Mouse (Mus musculus): ENCODE measurements around the gene Jund.

Gene Jund

GRCm38 (mm10) chr8:70675336-70675735 is 23.4 kb upstream of the Jund start:
- DNase-seq = no peak

GRCm38 (mm10) chr8:70677451-70678080 is 21.2 kb upstream of the Jund start:
- DNase-seq = no peak

GRCm38 (mm10) chr8:70678679-70679078 is 20.1 kb upstream of the Jund start:
- no peak for DNase-seq

- DNase-seq = no peak
Measured at GRCm38 (mm10) chr8:70679404-70679803, 19.3 kb upstream of the Jund start.

GRCm38 (mm10) chr8:70680039-70680438 is 18.7 kb upstream of the Jund start:
- no peak for DNase-seq

- no peak for DNase-seq
Measured at GRCm38 (mm10) chr8:70681410-70681809, 17.3 kb upstream of the Jund start.

DNA sequence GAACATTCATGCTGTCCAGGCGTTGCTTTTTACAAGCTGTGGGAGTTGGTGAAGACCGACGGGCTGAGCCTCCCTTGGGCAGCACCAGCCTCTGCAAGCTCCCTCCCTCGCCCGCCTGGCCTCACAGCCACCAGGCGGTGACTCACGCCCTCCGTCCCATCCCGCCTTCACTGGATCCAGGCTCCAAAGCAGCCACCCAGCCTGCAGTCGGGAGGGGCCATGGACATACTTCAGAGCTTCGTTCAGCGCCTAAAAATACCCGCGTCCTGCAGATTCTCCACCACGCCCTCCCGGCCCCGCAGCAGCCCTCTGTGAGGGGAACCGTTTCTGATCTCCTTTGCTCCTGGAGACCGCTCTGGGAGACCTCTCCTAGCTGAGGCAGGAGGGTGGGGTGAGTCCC is 16.6 kb upstream of the Jund start:
- DNase-seq = no peak

GRCm38 (mm10) chr8:70682692-70683091 is 16.1 kb upstream of the Jund start:
- DNase-seq = no peak

GRCm38 (mm10) chr8:70684291-70684690 is 14.5 kb upstream of the Jund start:
- no peak for DNase-seq

GRCm38 (mm10) chr8:70687576-70687975 is 11.2 kb upstream of the Jund start:
- peak in 1 of 2 experiments; percentile 34 for DNase-seq

GRCm38 (mm10) chr8:70688136-70688535 is 10.6 kb upstream of the Jund start:
- no peak for DNase-seq

DNA sequence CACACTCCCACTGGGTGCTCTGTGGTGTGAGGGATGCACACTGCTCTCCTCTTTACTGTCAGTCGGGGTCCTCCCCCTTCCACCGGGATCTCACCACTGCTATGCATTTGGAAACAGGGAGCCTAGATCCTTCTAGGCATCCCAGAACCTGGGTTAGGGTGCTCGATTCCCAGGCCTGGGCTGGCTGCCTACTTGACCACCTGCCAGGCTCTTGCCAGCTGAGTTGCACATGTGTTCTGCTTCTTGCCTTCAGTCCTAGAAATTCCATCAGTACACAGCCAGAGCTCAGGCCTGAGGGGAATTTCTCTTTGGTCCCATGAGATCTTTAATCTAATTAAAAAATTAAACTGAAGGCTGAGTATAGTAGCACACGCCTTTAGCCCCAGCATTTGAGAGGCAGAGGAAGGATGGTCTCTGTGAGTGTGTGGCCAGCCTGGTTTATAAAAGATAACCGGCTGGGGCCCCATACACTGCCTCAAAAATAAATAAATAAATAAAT is 8.8 kb upstream of the Jund start:
- DNase-seq = no peak

DNA sequence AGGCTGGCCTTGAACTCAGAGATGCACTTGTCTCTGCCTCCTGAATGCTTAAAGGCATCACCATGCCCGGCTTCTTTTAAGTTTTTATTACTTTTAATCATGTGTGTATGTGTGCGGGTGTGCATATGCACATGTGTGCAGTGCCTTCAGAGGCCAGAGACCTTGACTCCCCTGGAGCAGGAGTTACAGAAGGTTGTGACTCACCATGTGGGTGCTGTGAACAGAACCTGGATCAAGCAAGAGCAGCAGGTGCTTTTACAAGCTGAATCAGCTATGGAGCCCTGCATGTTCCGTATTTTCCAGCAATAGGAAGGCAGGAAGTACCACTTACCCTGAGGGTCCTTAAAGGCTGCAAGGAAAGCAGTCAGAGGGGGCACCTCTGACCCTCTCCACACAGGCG is 7.5 kb upstream of the Jund start:
- DNase-seq = no peak

DNA sequence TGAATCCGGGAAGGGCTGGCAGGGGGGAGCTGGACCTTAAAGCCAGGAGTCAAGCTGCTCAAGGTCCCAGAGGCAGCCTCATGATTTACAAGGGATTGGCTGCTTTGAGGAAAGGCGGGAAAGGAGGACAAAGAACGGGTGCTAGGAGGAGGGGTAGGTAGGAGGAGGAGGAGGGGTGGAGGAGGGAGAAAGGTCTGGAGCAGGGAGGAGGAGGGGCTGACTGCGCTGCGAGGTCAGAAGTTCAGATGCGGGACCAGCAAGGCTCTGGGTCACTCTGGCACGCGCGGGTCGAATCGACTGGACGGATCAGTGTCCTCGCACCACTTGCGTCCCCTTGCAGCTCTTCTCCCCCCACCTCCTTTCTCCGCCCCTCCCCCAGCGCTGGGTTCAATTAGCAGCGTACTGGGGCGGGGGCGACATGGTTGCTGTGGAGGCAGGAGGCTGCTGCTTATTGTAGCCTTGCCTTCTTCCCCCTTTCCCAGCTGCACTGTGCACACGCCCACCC is 7.0 kb upstream of the Jund start:
- DNase-seq = no peak

- no peak for DNase-seq
Measured at GRCm38 (mm10) chr8:70693636-70694035, 5.1 kb upstream of the Jund start.

DNA sequence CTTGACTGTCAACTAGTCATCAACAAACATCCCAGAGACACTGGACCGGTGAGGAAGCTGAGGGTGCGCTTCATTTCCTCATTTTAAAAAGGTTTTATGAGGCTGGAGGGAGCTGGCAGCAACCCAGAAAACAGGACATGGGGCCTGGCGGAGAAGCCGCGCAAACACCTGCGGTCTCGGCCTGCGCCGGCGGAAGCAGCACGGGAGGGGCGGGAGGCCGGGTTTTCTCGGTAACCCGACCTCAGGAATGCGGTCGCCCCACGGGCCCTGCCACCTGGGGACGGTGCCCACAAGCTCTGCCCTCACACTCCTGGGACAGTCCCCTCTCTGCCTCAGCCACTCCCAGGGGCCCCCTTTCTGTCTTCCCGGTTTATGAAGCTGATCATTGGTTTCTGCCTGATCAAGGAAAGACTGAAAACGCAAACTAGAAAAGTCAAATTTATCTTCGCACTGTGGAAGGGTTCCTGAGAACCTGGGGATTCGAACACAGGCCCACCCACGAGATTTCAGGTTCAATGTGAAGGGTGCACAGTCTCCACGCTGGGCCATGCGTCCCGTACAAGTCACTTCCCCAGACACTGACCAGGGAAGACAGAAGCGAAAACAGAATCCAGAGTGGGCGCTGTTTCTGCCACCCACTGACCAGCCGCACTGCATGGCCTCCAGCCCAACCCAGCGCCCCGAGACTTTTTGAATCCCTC is 3.3 kb upstream of the Jund start:
- DNase-seq = peak; percentile 61 to 65

DNA sequence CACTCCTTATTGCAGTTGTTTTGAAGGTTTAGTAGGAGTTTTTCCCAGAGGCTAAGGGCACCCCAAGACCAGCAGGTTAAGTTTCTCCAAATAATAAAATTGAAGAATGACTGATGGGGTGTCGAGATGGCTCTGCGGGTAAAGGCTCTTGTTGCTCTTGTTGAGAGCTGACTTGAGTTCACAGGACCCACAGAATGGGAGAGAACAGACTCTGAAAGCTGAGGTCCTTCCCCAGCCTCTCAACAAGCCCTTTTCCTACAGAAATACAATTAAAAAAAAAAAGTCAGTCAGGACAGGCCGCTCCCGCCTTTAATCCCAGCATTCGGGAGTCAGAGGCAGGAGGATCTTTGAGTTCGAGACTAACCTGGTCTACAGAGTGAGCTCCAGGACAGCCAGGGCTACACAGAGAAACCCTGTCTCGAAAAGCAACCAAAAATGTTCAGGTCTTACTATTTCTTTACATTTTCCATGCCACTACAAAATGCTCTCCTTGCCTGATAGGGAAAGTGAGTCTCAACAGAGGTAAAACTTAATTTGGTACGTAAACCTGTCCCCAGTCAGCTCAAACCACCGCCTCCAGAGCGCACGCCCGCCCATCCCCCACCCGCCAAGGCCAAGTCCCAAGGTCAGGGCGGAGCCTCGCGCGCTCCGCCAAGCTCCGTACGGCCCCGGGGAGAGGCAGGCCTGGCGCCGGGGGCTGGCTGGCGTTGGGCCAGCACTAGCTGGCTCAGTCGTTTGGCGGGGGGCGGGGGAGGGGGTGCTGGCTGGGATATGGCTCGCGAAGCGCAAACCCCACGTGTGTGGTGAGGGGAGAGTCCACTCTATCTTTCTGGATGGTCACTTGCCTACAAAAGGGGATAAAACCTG is 2.5 kb upstream of the Jund start:
- DNase-seq = peak; percentile 62 to 80

DNA sequence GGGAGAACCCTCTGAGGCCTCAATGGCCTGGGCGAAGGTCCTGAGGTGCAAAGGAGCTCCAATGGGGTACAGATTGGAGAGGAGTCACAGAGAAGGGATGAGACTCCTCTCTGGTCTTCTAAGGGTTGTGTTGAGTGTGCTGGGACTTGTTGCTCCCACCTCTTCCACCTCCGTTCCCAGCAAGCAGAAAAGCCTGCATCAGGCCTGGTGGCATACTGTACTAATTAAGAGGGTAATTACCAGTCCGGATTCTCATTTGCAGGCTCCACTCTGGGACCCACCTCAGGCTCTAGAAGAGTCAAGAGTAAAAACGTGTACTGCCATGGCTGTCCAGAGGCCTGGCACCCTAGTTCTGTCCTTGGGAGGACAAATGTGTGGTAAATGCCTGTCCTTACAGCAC is 1.8 kb upstream of the Jund start:
- DNase-seq = no peak

GRCm38 (mm10) chr8:70697366-70698250 is 1.1 kb upstream of the Jund start:
- DNase-seq = no peak

DNA sequence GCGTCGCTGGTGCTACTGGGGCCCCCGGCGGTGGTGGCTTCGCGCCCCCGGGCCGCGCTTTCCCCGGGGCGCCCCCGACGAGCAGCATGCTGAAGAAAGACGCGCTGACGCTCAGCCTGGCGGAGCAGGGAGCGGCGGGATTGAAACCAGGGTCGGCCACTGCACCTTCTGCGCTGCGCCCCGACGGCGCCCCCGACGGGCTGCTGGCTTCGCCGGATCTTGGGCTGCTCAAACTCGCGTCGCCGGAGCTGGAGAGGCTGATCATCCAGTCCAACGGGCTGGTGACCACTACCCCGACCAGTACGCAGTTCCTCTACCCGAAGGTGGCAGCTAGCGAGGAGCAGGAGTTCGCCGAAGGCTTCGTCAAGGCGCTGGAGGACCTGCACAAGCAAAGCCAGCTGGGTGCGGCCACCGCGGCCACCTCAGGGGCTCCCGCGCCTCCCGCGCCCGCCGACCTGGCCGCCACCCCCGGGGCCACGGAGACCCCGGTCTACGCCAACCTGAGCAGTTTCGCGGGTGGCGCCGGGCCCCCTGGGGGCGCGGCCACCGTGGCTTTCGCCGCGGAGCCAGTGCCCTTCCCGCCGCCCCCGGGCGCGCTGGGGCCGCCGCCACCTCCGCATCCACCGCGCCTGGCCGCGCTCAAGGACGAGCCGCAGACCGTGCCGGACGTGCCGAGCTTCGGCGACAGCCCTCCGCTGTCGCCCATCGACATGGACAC is 526 bp downstream of the Jund start:
- DNase-seq = peak; percentile 61 to 65

DNA sequence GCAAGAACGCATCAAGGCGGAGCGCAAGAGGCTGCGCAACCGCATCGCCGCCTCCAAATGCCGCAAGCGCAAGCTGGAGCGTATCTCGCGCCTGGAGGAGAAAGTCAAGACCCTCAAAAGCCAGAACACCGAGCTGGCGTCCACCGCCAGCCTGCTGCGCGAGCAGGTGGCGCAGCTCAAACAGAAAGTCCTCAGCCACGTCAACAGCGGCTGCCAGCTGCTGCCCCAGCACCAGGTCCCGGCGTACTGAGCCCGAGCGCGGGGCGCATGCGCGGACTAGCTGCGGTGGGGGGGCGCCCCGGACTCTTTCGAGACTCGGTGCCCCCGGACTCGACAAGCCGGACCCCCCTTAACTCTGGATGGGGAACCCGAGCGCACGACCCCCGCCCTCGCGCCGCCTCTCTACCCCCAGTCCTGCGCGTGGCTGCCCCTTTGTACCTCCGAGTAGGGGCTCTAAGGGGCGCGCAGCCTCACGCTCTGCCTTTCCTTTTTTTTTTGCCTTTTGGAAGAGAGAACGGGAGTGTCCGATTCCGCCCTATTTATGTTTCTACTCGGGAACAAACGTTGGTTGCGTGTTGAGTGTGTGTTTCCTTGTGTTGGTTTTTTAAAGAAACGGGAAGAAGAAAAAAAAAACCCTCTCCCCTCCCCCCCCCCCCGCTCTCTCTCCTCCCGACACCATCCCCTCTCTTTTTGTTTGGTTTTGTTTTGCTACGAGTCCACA is 1.2 kb downstream of the Jund start:
- peak; percentile 80 to 82 for DNase-seq
